Mouse (Mus musculus) right cerebral cortex, postnatal 4 days (tissue): ENCODE results near the gene Tmem108.

Source experiments
- DNase-seq: peaks from one replicate; pipeline ENCODE4 v3.0.0-alpha.2; 2022

The Tmem108 gene

GRCm38 (mm10) chr9:103580186-103580585, 181.5 kb downstream of the Tmem108 start:
- DNase-seq, result no peak

GRCm38 (mm10) chr9:103579411-103580026, 182.1 kb downstream of the Tmem108 start:
- no peak for DNase-seq

- no peak for DNase-seq
These were observed 183.9 kb downstream of the Tmem108 start for GRCm38 (mm10) chr9:103577731-103578130.

- no peak for DNase-seq
These were observed 184.5 kb downstream of the Tmem108 start for GRCm38 (mm10) chr9:103577181-103577580.

- no peak for DNase-seq
These were observed 185.7 kb downstream of the Tmem108 start for GRCm38 (mm10) chr9:103575901-103576300.

GRCm38 (mm10) chr9:103573994-103574750, 187.5 kb downstream of the Tmem108 start:
- no peak for DNase-seq

- DNase-seq, result no peak
These were observed 191.4 kb downstream of the Tmem108 start for GRCm38 (mm10) chr9:103570158-103570741.

- DNase-seq, result no peak
These were observed 192.7 kb downstream of the Tmem108 start for GRCm38 (mm10) chr9:103568983-103569382.

- DNase-seq, result no peak
These were observed 196.5 kb downstream of the Tmem108 start for GRCm38 (mm10) chr9:103565186-103565585.

GRCm38 (mm10) chr9:103563864-103564610, 197.6 kb downstream of the Tmem108 start:
- DNase-seq, result peak; percentile 62

GRCm38 (mm10) chr9:103562063-103562462, 199.6 kb downstream of the Tmem108 start:
- DNase-seq, result no peak

- no peak for DNase-seq
These were observed 202.9 kb downstream of the Tmem108 start for GRCm38 (mm10) chr9:103558741-103559140.

- DNase-seq, result peak; percentile 47
These were observed 203.4 kb downstream of the Tmem108 start for GRCm38 (mm10) chr9:103558240-103558639.

GRCm38 (mm10) chr9:103557085-103557484, 204.6 kb downstream of the Tmem108 start:
- DNase-seq, result no peak

- no peak for DNase-seq
These were observed 206.3 kb downstream of the Tmem108 start for GRCm38 (mm10) chr9:103555334-103555733.

GRCm38 (mm10) chr9:103550661-103551248, 210.9 kb downstream of the Tmem108 start:
- no peak for DNase-seq

GRCm38 (mm10) chr9:103549178-103549577, 212.5 kb downstream of the Tmem108 start:
- DNase-seq, result no peak

GRCm38 (mm10) chr9:103548606-103549005, 213.0 kb downstream of the Tmem108 start:
- no peak for DNase-seq

- no peak for DNase-seq
These were observed 214.7 kb downstream of the Tmem108 start for GRCm38 (mm10) chr9:103546695-103547645.

- no peak for DNase-seq
These were observed 215.9 kb downstream of the Tmem108 start for GRCm38 (mm10) chr9:103545729-103546128.

- no peak for DNase-seq
These were observed 216.4 kb downstream of the Tmem108 start for GRCm38 (mm10) chr9:103545271-103545670.

GRCm38 (mm10) chr9:103544599-103544998, 217.0 kb downstream of the Tmem108 start:
- DNase-seq, result no peak
